Comparison of ENCODE assay signal across 10 mouse cellular contexts in the genomic region with DNA sequence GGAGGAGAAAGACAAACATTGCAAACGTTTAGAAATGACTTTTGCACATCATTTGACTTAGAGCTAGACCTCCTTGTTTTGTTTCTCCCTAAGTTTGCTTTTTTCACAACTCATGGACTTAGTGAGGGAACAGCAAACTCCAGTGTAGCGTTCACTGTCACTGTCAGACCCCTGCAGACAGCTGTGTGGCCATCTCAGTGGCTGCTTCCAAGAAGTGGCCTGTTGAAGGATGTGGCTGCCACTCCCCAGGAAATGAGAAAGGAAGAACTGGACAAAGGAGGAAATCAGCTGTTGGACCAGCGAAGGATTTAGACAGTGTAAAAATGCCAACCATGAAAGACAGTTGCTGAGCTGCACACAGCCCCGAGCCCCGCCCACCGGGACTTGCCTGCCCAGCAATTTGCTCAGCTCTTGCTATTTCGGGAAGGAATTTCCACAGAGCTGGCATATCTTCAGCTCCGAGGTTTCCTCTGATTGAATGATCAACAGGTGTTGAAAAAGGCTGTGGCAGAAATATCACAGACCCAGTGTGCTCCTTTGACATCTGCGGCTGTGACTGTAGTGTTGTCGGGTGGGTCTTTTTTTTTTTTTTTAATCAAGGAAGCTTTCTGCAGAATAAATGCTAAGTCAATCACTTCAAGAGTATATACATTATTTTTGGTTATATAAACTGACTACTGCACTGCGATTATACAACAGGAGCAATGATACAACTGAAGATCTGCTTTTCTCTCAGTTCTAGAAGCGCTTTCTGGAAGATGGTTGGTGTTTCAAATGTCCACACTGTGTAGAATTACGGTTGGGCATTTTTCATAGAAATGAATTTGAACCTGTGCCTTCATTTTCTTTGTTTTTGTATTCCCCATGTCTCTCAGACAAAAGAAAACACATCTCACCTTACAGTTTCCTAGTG. TPM values are rescaled to one million over a fixed set of nuclear protein-coding genes. Genes with fewer than 3 reads are reported as not detected.
A peak's percentile ranks its signal among the peaks of the same experiment; 100 is the strongest.
DNase-seq lines count a peak whose midpoint lies in the region; ATAC-seq lines count a peak whose summit lies in the region.
"Had no signal": no experiment of that assay in that cellular context is flagged by ENCODE, and none has a peak within 500 bp of the region (broad histone marks: within the 10 kb centered on the region; RNA-seq: fewer than 3 reads in every experiment).

No protein-coding gene starts in this region.

- no peaks in the 10 kb centered on the region for H3K9me3 ChIP-seq in megakaryocyte, embryonic 14.5 days
- no peaks in the 10 kb centered on the region for H3K9me3 ChIP-seq in forebrain, embryonic 11.5 days (ENCODE audit: control insufficient read depth, low read length)
- H3K9me3 ChIP-seq: neural tube, embryonic 12.5 days had no signal

- 82% methylated on average over 13 of the region's 13 CpGs for WGBS in forebrain, embryonic 11.5 days

- H3K27ac ChIP-seq in forebrain, embryonic 11.5 days (ENCODE audit: low read depth, low read length), result no peak overlapping the region
- H3K27ac ChIP-seq: neural tube, embryonic 12.5 days had no signal

- peaks cover 2% of the 10 kb centered on the region for H3K27me3 ChIP-seq in megakaryocyte, embryonic 14.5 days (replicated peaks)
- no peaks in the 10 kb centered on the region for H3K27me3 ChIP-seq in forebrain, embryonic 11.5 days (ENCODE audit: control insufficient read depth, insufficient read depth, low read length)
- H3K27me3 ChIP-seq: neural tube, embryonic 12.5 days had no signal

- peak overlapping the region; percentile 83 for H3K4me3 ChIP-seq in megakaryocyte, embryonic 14.5 days (replicated peaks)
- no peak overlapping the region for H3K4me3 ChIP-seq in forebrain, embryonic 11.5 days (ENCODE audit: low read depth, low read length)
- H3K4me3 ChIP-seq: neural tube, embryonic 12.5 days had no signal

- no peak for ATAC-seq in forebrain, embryonic 11.5 days (replicated peaks; ENCODE audit: low FRiP score)

- H3K9ac ChIP-seq in forebrain, embryonic 11.5 days (ENCODE audit: low read length), result no peak overlapping the region
- H3K9ac ChIP-seq: neural tube, embryonic 12.5 days had no signal

- no peaks in the 10 kb centered on the region for H3K36me3 ChIP-seq in megakaryocyte, embryonic 14.5 days (replicated peaks; ENCODE audit: low read length)
- no peaks in the 10 kb centered on the region for H3K36me3 ChIP-seq in forebrain, embryonic 11.5 days (ENCODE audit: control insufficient read depth, insufficient read depth, low read length)
- H3K36me3 ChIP-seq: neural tube, embryonic 12.5 days had no signal

- peak; percentile 33 for DNase-seq in adrenal gland, adult 2 months
- DNase-seq in adrenal gland, postnatal 4 days (ENCODE audit: low spot score in 2 of 2), result no peak
- DNase-seq in NIH3T3 (ENCODE audit: low read depth), result peak; percentile 68
- peak; percentile 98 for DNase-seq in heart, adult 11 months
- peak; percentile 44 for DNase-seq in kidney, postnatal 14 days
- no peak for DNase-seq in forebrain, embryonic 11.5 days (ENCODE audit: low spot score)
- DNase-seq in spleen, postnatal 36 days (ENCODE audit: low spot score in 2 of 2), result no peak

- H3K4me1 ChIP-seq in megakaryocyte, embryonic 14.5 days, result peaks cover 43% of the 10 kb centered on the region
- no peaks in the 10 kb centered on the region for H3K4me1 ChIP-seq in forebrain, embryonic 11.5 days (replicated peaks; ENCODE audit: control insufficient read depth, insufficient read depth, low read length)
- H3K4me1 ChIP-seq: neural tube, embryonic 12.5 days had no signal

- no peak overlapping the region for H3K4me2 ChIP-seq in forebrain, embryonic 11.5 days (ENCODE audit: low read depth, low read length, severe bottlenecking)
- H3K4me2 ChIP-seq: neural tube, embryonic 12.5 days had no signal

RNA-seq across cellular contexts. Expression of gene Palld, which starts 6.1 kb away (rescaled TPM):
- 10 to 100 TPM; 30.5 to 40.6 TPM for total RNA-seq in adrenal gland, adult 2 months (2021)
- polyA plus RNA-seq in adrenal gland, adult 2 months (2012; rRNA removed), result 35.8 and 42.9 TPM in 2 replicates
- 10 to 100 TPM; 40.5 to 41.4 TPM for total RNA-seq in adrenal gland, postnatal 4 days (2021)
- polyA plus RNA-seq in megakaryocyte, embryonic 14.5 days (2012; ENCODE audit: insufficient read depth, low replicate concordance), result 2.7 and 4.7 TPM in 2 replicates
- 49.4 and 56.7 TPM in 2 replicates for polyA plus RNA-seq in forebrain, embryonic 11.5 days (2014; fragmentation: Nextera tagmentation; extraction: Ambion mirVana)

RNA-seq across cellular contexts. Expression of gene Ddx60, which starts 19.3 kb away (rescaled TPM):
- 1 to 10 TPM; 3.1 to 3.8 TPM for total RNA-seq in adrenal gland, adult 2 months (2021)
- 0.41 and 1.0 TPM in 2 replicates for polyA plus RNA-seq in adrenal gland, adult 2 months (2012; rRNA removed)
- total RNA-seq in adrenal gland, postnatal 4 days (2021), result 1 to 10 TPM; 5.8 to 7.2 TPM
- polyA plus RNA-seq in megakaryocyte, embryonic 14.5 days (2012; ENCODE audit: insufficient read depth, low replicate concordance), result not detected in 2 replicates
- polyA plus RNA-seq in forebrain, embryonic 11.5 days (2014; fragmentation: Nextera tagmentation; extraction: Ambion mirVana), result 0.12 and 0.37 TPM in 2 replicates
- polyA plus RNA-seq: C2C12 had no signal

Comparison
In these comparisons a context has a peak if more than half of its experiments do, and no peak if none do; other contexts are left out.
1. DNase-seq: peak in adrenal gland, adult 2 months (single experiment), NIH3T3 (single experiment), heart, adult 11 months (single experiment) and kidney, postnatal 14 days (single experiment); none in adrenal gland, postnatal 4 days (0 of 2), forebrain, embryonic 11.5 days (single experiment) and spleen, postnatal 36 days (0 of 2).